Mouse (Mus musculus) midbrain, embryonic 16.5 days (tissue): ENCODE results near the gene Ifitm7. TPM values are rescaled to one million over a fixed set of nuclear protein-coding genes. Genes with fewer than 3 reads are reported as not detected.

Source experiments
- ATAC-seq: fragments of 200-750 bp; cut with Nextera tagmentation; 2 replicates; pipeline ENCODE4 v1.8.0; 2017; ENCODE audit warnings: moderate TSS enrichment
- H3K27ac ChIP-seq: fragments of 300-500 bp; sonication (generic); 2 replicates; pipeline ENCODE4 v1.5.1; 2014; ENCODE audit warnings: mild to moderate bottlenecking, low read length, mixed read lengths
- H3K27me3 ChIP-seq: fragments of 300-500 bp; sonication (generic); 2 replicates; pipeline ENCODE4 v1.6.1; 2014; ENCODE audit warnings: low read depth, low read length, mixed read lengths; ENCODE audit not compliant: control insufficient read depth, insufficient read depth
- H3K36me3 ChIP-seq: fragments of 300-500 bp; sonication (generic); 2 replicates; pipeline ENCODE4 v1.6.1; 2014; ENCODE audit warnings: mild to moderate bottlenecking, low read length, moderate library complexity, mixed read lengths; ENCODE audit not compliant: control insufficient read depth, insufficient read depth
- H3K4me1 ChIP-seq: fragments of 300-500 bp; sonication (generic); 2 replicates; pipeline ENCODE4 v1.6.1; 2014; ENCODE audit warnings: mild to moderate bottlenecking, low read length, mixed read lengths; ENCODE audit not compliant: control insufficient read depth, insufficient read depth
- H3K4me2 ChIP-seq: fragments of 300-500 bp; sonication (generic); 2 replicates; pipeline ENCODE4 v1.6.1; 2014; ENCODE audit warnings: mild to moderate bottlenecking, low read length, mixed read lengths
- H3K4me3 ChIP-seq: fragments of 300-500 bp; sonication (generic); 2 replicates; pipeline ENCODE4 v1.5.1; 2014; ENCODE audit warnings: low read depth, mild to moderate bottlenecking, low read length, moderate library complexity, mixed read lengths
- H3K9ac ChIP-seq: fragments of 300-500 bp; sonication (generic); 2 replicates; pipeline ENCODE4 v1.6.1; 2014; ENCODE audit warnings: low read depth, low read length, mixed read lengths
- H3K9me3 ChIP-seq: fragments of 300-500 bp; sonication (generic); replicated peaks from 2 replicates; pipeline ENCODE4 v1.6.1; 2014; ENCODE audit warnings: mild to moderate bottlenecking, low read length, mixed read lengths; ENCODE audit not compliant: control insufficient read depth, poor library complexity, severe bottlenecking
- WGBS: fragments of 180-500 bp; shearing (Covaris S2); extraction: QIAGEN DNeasy Blood & Tissue Kit; methylation state at CpG from one replicate; pipeline ENCODE4 v1.1.7; 2014; 5-methylcytosine and 5-hydroxymethylcytosine counted together
- polyA plus RNA-seq: library from polyadenylated mRNA; unstranded; fragments of >200 nt; fragmentation: Nextera tagmentation; extraction: Ambion mirVana; gene quantifications from 2 replicates; pipeline ENCODE4 v1.2.1, GENCODE M21; 2015

Ifitm7 gene
- polyA plus RNA-seq, 1 experiment from 2014 or later, result 0.55 TPM

- no peak overlapping the region for H3K4me2 ChIP-seq
- no peaks in the 10 kb centered on the region; the same call in none of the 2 replicates for H3K36me3 ChIP-seq
- H3K9me3 ChIP-seq, result no peaks in the 10 kb centered on the region
- ATAC-seq, result no peak
- no peaks in the 10 kb centered on the region for H3K4me1 ChIP-seq
- no peaks in the 10 kb centered on the region for H3K27me3 ChIP-seq
- H3K27ac ChIP-seq, result no peak overlapping the region
- 75% methylated on average over 3 of the region's 3 CpGs for WGBS
- H3K4me3 ChIP-seq, result no peak overlapping the region
- no peak overlapping the region for H3K9ac ChIP-seq
These were observed 35.4 kb downstream of the Ifitm7 start for GRCm38 (mm10) chr16:13951245-13951644.

- no peak overlapping the region for H3K27ac ChIP-seq
- H3K4me1 ChIP-seq, result peaks cover 1% of the 10 kb centered on the region; the same call in 1 of the 2 replicates
- H3K9ac ChIP-seq, result no peak overlapping the region
- no peak for ATAC-seq
- H3K27me3 ChIP-seq, result no peaks in the 10 kb centered on the region
- no peaks in the 10 kb centered on the region for H3K9me3 ChIP-seq
- H3K4me2 ChIP-seq, result no peak overlapping the region
- 68% methylated on average over 1 of the region's 1 CpGs for WGBS
- H3K4me3 ChIP-seq, result no peak overlapping the region
- H3K36me3 ChIP-seq, result no peaks in the 10 kb centered on the region; the same call in none of the 2 replicates
These were observed 40.4 kb downstream of the Ifitm7 start for GRCm38 (mm10) chr16:13946306-13946705.

- 78% methylated on average over 4 of the region's 4 CpGs for WGBS
- H3K27ac ChIP-seq, result no peak overlapping the region
- H3K4me3 ChIP-seq, result no peak overlapping the region
- no peaks in the 10 kb centered on the region for H3K9me3 ChIP-seq
- H3K9ac ChIP-seq, result no peak overlapping the region
- H3K4me2 ChIP-seq, result no peak overlapping the region
- no peaks in the 10 kb centered on the region for H3K27me3 ChIP-seq
- H3K4me1 ChIP-seq, result peaks cover 6% of the 10 kb centered on the region; the same call in 1 of the 2 replicates
- no peaks in the 10 kb centered on the region; the same call in none of the 2 replicates for H3K36me3 ChIP-seq
- ATAC-seq, result no peak
These were observed 41.5 kb downstream of the Ifitm7 start for GRCm38 (mm10) chr16:13945153-13945552.

- H3K9me3 ChIP-seq, result no peaks in the 10 kb centered on the region
- no peaks in the 10 kb centered on the region for H3K27me3 ChIP-seq
- WGBS, result 92% methylated on average over 5 of the region's 5 CpGs
- no peak overlapping the region for H3K4me2 ChIP-seq
- H3K9ac ChIP-seq, result no peak overlapping the region
- H3K4me1 ChIP-seq, result peaks cover 8% of the 10 kb centered on the region; the same call in 1 of the 2 replicates
- H3K27ac ChIP-seq, result no peak overlapping the region
- no peaks in the 10 kb centered on the region; the same call in none of the 2 replicates for H3K36me3 ChIP-seq
- no peak overlapping the region for H3K4me3 ChIP-seq
- ATAC-seq, result no peak
These were observed 41.9 kb downstream of the Ifitm7 start for GRCm38 (mm10) chr16:13944752-13945151.

- no peak overlapping the region for H3K4me2 ChIP-seq
These were observed 42.5 kb downstream of the Ifitm7 start for GRCm38 (mm10) chr16:13944178-13944577.

GRCm38 (mm10) chr16:13940847-13941395, 45.8 kb downstream of the Ifitm7 start:
- peak overlapping the region; percentile 59 for H3K4me3 ChIP-seq
- no peaks in the 10 kb centered on the region for H3K27me3 ChIP-seq
- WGBS, result 3% methylated on average over 34 of the region's 34 CpGs
- peaks cover 8% of the 10 kb centered on the region; the same call in 1 of the 2 replicates for H3K4me1 ChIP-seq
- H3K36me3 ChIP-seq, result no peaks in the 10 kb centered on the region
- H3K9ac ChIP-seq, result peak overlapping the region; percentile 82
- peak overlapping the region; percentile 97 for H3K4me2 ChIP-seq
- H3K9me3 ChIP-seq, result no peaks in the 10 kb centered on the region
- H3K27ac ChIP-seq, result peak overlapping the region; percentile 74
- ATAC-seq, result peak; percentile 89

More at GRCm38 (mm10) chr16:13944178-13944577, 42.5 kb downstream of the Ifitm7 start:
- no peak for ATAC-seq
- no peak overlapping the region for H3K9ac ChIP-seq
- WGBS, result 78% methylated on average over 4 of the region's 4 CpGs
- H3K27me3 ChIP-seq, result no peaks in the 10 kb centered on the region
- H3K9me3 ChIP-seq, result no peaks in the 10 kb centered on the region
- no peak overlapping the region for H3K27ac ChIP-seq
- peaks cover 8% of the 10 kb centered on the region; the same call in 1 of the 2 replicates for H3K4me1 ChIP-seq
- no peak overlapping the region for H3K4me3 ChIP-seq
- H3K36me3 ChIP-seq, result no peaks in the 10 kb centered on the region; the same call in none of the 2 replicates

- peak overlapping the region; percentile 97 for H3K4me2 ChIP-seq
- H3K27ac ChIP-seq, result peak overlapping the region; percentile 76
- no peaks in the 10 kb centered on the region for H3K9me3 ChIP-seq
- no peaks in the 10 kb centered on the region for H3K36me3 ChIP-seq
- H3K4me3 ChIP-seq, result peak overlapping the region; percentile 59
- 4% methylated on average over 28 of the region's 28 CpGs for WGBS
- H3K27me3 ChIP-seq, result no peaks in the 10 kb centered on the region
- H3K4me1 ChIP-seq, result peaks cover 8% of the 10 kb centered on the region; the same call in 1 of the 2 replicates
- ATAC-seq, result peak; percentile 100
- H3K9ac ChIP-seq, result peak overlapping the region; percentile 82
These were observed 46.4 kb downstream of the Ifitm7 start for GRCm38 (mm10) chr16:13940139-13940846.
